Mouse (Mus musculus): ENCODE measurements around the gene Mrln. TPM values are rescaled to one million over a fixed set of nuclear protein-coding genes. Genes with fewer than 3 reads are reported as not detected.

Gene Mrln
- polyA plus RNA-seq (2014; fragmentation: Nextera tagmentation; extraction: Ambion mirVana) = 49.9 and 73.9 TPM in 2 replicates

- Histone ChIP-seq H3K4me1 (ENCODE audit: control insufficient read depth, insufficient read depth, low read length) (no peaks in the 10 kb centered on the region; the same call in 1 of the 2 replicates), H3K27ac (replicated peaks; ENCODE audit: low read depth, low read length) (peak within 1 kb of the TSS; percentile 69), H3K27me3 (replicated peaks; ENCODE audit: control insufficient read depth, insufficient read depth, low read length) (no peaks in the 10 kb centered on the region), H3K36me3 (ENCODE audit: control insufficient read depth, insufficient read depth, low read length) (no peaks in the 10 kb centered on the region), H3K9me3 (ENCODE audit: control insufficient read depth, low read length) (no peaks in the 10 kb centered on the region), H3K9ac (ENCODE audit: low read depth, low read length) (0 out of 2 replicates have a peak within 1 kb of the TSS, but pooled peaks have one; percentile 38), H3K4me3 (ENCODE audit: low read depth, low read length) (peak within 1 kb of the TSS; percentile 10), H3K4me2 (ENCODE audit: low read depth, low read length) (peak within 1 kb of the TSS; percentile 21; the same call in 1 of the 2 replicates)
- 33% methylated on average over 17 of the region's 17 CpGs for WGBS
- ATAC-seq (ENCODE audit: low read depth) (peak; percentile 76), DNase-seq (ENCODE audit: low spot score) (peak; percentile 86)
Observed at GRCm38 (mm10) chr10:70204505-70205399, at the start of gene Mrln. Gene Mrln, plus strand, starts transcription at chr10:70204664.

GRCm38 (mm10) chr10:70156431-70157165, 47.9 kb upstream of the Mrln start:
- no peak overlapping the region for H3K9ac ChIP-seq (ENCODE audit: low read depth, low read length)
- peaks cover 15% of the 10 kb centered on the region for H3K4me1 ChIP-seq (ENCODE audit: control insufficient read depth, insufficient read depth, low read length)
- DNase-seq (ENCODE audit: low spot score) = no peak
- H3K27ac ChIP-seq (replicated peaks; ENCODE audit: low read depth, low read length) = no peak overlapping the region
- 67% methylated on average over 3 of the region's 3 CpGs for WGBS
- H3K9me3 ChIP-seq (ENCODE audit: control insufficient read depth, low read length) = no peaks in the 10 kb centered on the region
- H3K27me3 ChIP-seq (replicated peaks; ENCODE audit: control insufficient read depth, insufficient read depth, low read length) = no peaks in the 10 kb centered on the region
- H3K4me3 ChIP-seq (ENCODE audit: low read depth, low read length) = no peak overlapping the region
- no peak overlapping the region for H3K4me2 ChIP-seq (ENCODE audit: low read depth, low read length)
- peak; percentile 26; the same call in 1 of the 2 replicates for ATAC-seq (ENCODE audit: low read depth)
- H3K36me3 ChIP-seq (ENCODE audit: control insufficient read depth, insufficient read depth, low read length) = peaks cover 38% of the 10 kb centered on the region

- Histone ChIP-seq H3K9ac (ENCODE audit: low read depth, low read length) (no peak overlapping the region), H3K4me1 (ENCODE audit: control insufficient read depth, insufficient read depth, low read length) (no peaks in the 10 kb centered on the region), H3K4me2 (ENCODE audit: low read depth, low read length) (no peak overlapping the region), H3K27ac (replicated peaks; ENCODE audit: low read depth, low read length) (no peak overlapping the region), H3K9me3 (ENCODE audit: control insufficient read depth, low read length) (no peaks in the 10 kb centered on the region), H3K36me3 (ENCODE audit: control insufficient read depth, insufficient read depth, low read length) (peaks cover 32% of the 10 kb centered on the region), H3K4me3 (ENCODE audit: low read depth, low read length) (no peak overlapping the region), H3K27me3 (replicated peaks; ENCODE audit: control insufficient read depth, insufficient read depth, low read length) (no peaks in the 10 kb centered on the region)
- WGBS = 69% methylated on average over 12 of the region's 12 CpGs
- ATAC-seq (ENCODE audit: low read depth) = no peak
- no peak for DNase-seq (ENCODE audit: low spot score)
Observed at GRCm38 (mm10) chr10:70159651-70160320, 44.7 kb upstream of the Mrln start.

GRCm38 (mm10) chr10:70160811-70161210, 43.7 kb upstream of the Mrln start:
- ATAC-seq (ENCODE audit: low read depth) = no peak
- Histone ChIP-seq H3K9me3 (ENCODE audit: control insufficient read depth, low read length) (no peaks in the 10 kb centered on the region), H3K4me1 (ENCODE audit: control insufficient read depth, insufficient read depth, low read length) (no peaks in the 10 kb centered on the region), H3K4me2 (ENCODE audit: low read depth, low read length) (no peak overlapping the region), H3K27me3 (replicated peaks; ENCODE audit: control insufficient read depth, insufficient read depth, low read length) (no peaks in the 10 kb centered on the region), H3K9ac (ENCODE audit: low read depth, low read length) (no peak overlapping the region), H3K27ac (replicated peaks; ENCODE audit: low read depth, low read length) (no peak overlapping the region), H3K36me3 (ENCODE audit: control insufficient read depth, insufficient read depth, low read length) (peaks cover 21% of the 10 kb centered on the region), H3K4me3 (ENCODE audit: low read depth, low read length) (no peak overlapping the region)
- WGBS = 94% methylated on average over 12 of the region's 12 CpGs
- no peak for DNase-seq (ENCODE audit: low spot score)

GRCm38 (mm10) chr10:70161504-70161903, 43.0 kb upstream of the Mrln start:
- Histone ChIP-seq H3K4me3 (ENCODE audit: low read depth, low read length) (no peak overlapping the region), H3K36me3 (ENCODE audit: control insufficient read depth, insufficient read depth, low read length) (peaks cover 18% of the 10 kb centered on the region), H3K9me3 (ENCODE audit: control insufficient read depth, low read length) (no peaks in the 10 kb centered on the region), H3K4me2 (ENCODE audit: low read depth, low read length) (no peak overlapping the region), H3K27me3 (replicated peaks; ENCODE audit: control insufficient read depth, insufficient read depth, low read length) (no peaks in the 10 kb centered on the region), H3K27ac (replicated peaks; ENCODE audit: low read depth, low read length) (no peak overlapping the region), H3K4me1 (ENCODE audit: control insufficient read depth, insufficient read depth, low read length) (no peaks in the 10 kb centered on the region), H3K9ac (ENCODE audit: low read depth, low read length) (no peak overlapping the region)
- WGBS = 86% methylated on average over 14 of the region's 14 CpGs
- no peak for ATAC-seq (ENCODE audit: low read depth)
- no peak for DNase-seq (ENCODE audit: low spot score)

GRCm38 (mm10) chr10:70163681-70164080, 40.8 kb upstream of the Mrln start:
- WGBS = 42% methylated on average over 5 of the region's 5 CpGs
- no peaks in the 10 kb centered on the region for H3K9me3 ChIP-seq (ENCODE audit: control insufficient read depth, low read length)
- 0 out of 2 replicates have a peak overlapping the region, but pooled peaks have one; percentile 28 for H3K27ac ChIP-seq (replicated peaks; ENCODE audit: low read depth, low read length)
- H3K4me3 ChIP-seq (ENCODE audit: low read depth, low read length) = no peak overlapping the region
- H3K36me3 ChIP-seq (ENCODE audit: control insufficient read depth, insufficient read depth, low read length) = peaks cover 27% of the 10 kb centered on the region
- no peaks in the 10 kb centered on the region for H3K4me1 ChIP-seq (ENCODE audit: control insufficient read depth, insufficient read depth, low read length)
- H3K4me2 ChIP-seq (ENCODE audit: low read depth, low read length) = no peak overlapping the region
- ATAC-seq (ENCODE audit: low read depth) = no peak
- DNase-seq (ENCODE audit: low spot score) = no peak
- H3K9ac ChIP-seq (ENCODE audit: low read depth, low read length) = no peak overlapping the region
- no peaks in the 10 kb centered on the region for H3K27me3 ChIP-seq (replicated peaks; ENCODE audit: control insufficient read depth, insufficient read depth, low read length)

- no peak overlapping the region for H3K4me3 ChIP-seq (ENCODE audit: low read depth, low read length)
- no peak overlapping the region for H3K4me2 ChIP-seq (ENCODE audit: low read depth, low read length)
- DNase-seq (ENCODE audit: low spot score) = no peak
- H3K9ac ChIP-seq (ENCODE audit: low read depth, low read length) = no peak overlapping the region
- H3K36me3 ChIP-seq (ENCODE audit: control insufficient read depth, insufficient read depth, low read length) = peaks cover 39% of the 10 kb centered on the region
- H3K27me3 ChIP-seq (replicated peaks; ENCODE audit: control insufficient read depth, insufficient read depth, low read length) = no peaks in the 10 kb centered on the region
- H3K4me1 ChIP-seq (ENCODE audit: control insufficient read depth, insufficient read depth, low read length) = no peaks in the 10 kb centered on the region
- ATAC-seq (ENCODE audit: low read depth) = no peak
- WGBS = 76% methylated on average over 6 of the region's 6 CpGs
- H3K9me3 ChIP-seq (ENCODE audit: control insufficient read depth, low read length) = no peaks in the 10 kb centered on the region
- H3K27ac ChIP-seq (replicated peaks; ENCODE audit: low read depth, low read length) = no peak overlapping the region
Observed at GRCm38 (mm10) chr10:70165877-70166276, 38.6 kb upstream of the Mrln start.

- H3K4me2 ChIP-seq (ENCODE audit: low read depth, low read length) = no peak overlapping the region
- no peak overlapping the region for H3K4me3 ChIP-seq (ENCODE audit: low read depth, low read length)
- H3K36me3 ChIP-seq (ENCODE audit: control insufficient read depth, insufficient read depth, low read length) = peaks cover 45% of the 10 kb centered on the region
- 94% methylated on average over 5 of the region's 5 CpGs for WGBS
- H3K27me3 ChIP-seq (replicated peaks; ENCODE audit: control insufficient read depth, insufficient read depth, low read length) = no peaks in the 10 kb centered on the region
- no peak overlapping the region for H3K9ac ChIP-seq (ENCODE audit: low read depth, low read length)
- DNase-seq (ENCODE audit: low spot score) (no peak), ATAC-seq (ENCODE audit: low read depth) (no peak)
- H3K4me1 ChIP-seq (ENCODE audit: control insufficient read depth, insufficient read depth, low read length) = no peaks in the 10 kb centered on the region
- no peaks in the 10 kb centered on the region for H3K9me3 ChIP-seq (ENCODE audit: control insufficient read depth, low read length)
- H3K27ac ChIP-seq (replicated peaks; ENCODE audit: low read depth, low read length) = no peak overlapping the region
Observed at GRCm38 (mm10) chr10:70166427-70166826, 38.0 kb upstream of the Mrln start.
